Mouse (Mus musculus) hindbrain, embryonic 12.5 days (tissue): Measurements from ENCODE around the gene Lrrn1. TPM values are rescaled to one million over a fixed set of nuclear protein-coding genes. Genes with fewer than 3 reads are reported as not detected.

ENCODE experiments used
- ATAC-seq: fragments of 200-750 bp; cut with Nextera tagmentation; 2 replicates; pipeline ENCODE4 v1.8.0; 2017; ENCODE audit warnings: moderate TSS enrichment; ENCODE audit not compliant: low FRiP score
- H3K27ac ChIP-seq: fragments of 300-500 bp; sonication (generic); 2 replicates; pipeline ENCODE4 v1.5.1; 2016; ENCODE audit warnings: mild to moderate bottlenecking
- H3K27me3 ChIP-seq: fragments of 300-500 bp; sonication (generic); 2 replicates; pipeline ENCODE4 v1.6.1; 2016; ENCODE audit warnings: mild to moderate bottlenecking
- H3K36me3 ChIP-seq: fragments of 300-500 bp; sonication (generic); 2 replicates; pipeline ENCODE4 v1.6.1; 2016; ENCODE audit warnings: mild to moderate bottlenecking
- H3K4me1 ChIP-seq: fragments of 300-500 bp; sonication (generic); 2 replicates; pipeline ENCODE4 v1.6.1; 2016
- H3K4me2 ChIP-seq: fragments of 300-500 bp; sonication (generic); replicated peaks from 2 replicates; pipeline ENCODE4 v1.6.1; 2016; ENCODE audit warnings: mild to moderate bottlenecking
- H3K4me3 ChIP-seq: fragments of 300-500 bp; sonication (generic); 2 replicates; pipeline ENCODE4 v1.5.1; 2016; ENCODE audit warnings: mild to moderate bottlenecking
- H3K9ac ChIP-seq: fragments of 300-500 bp; sonication (generic); 2 replicates; pipeline ENCODE4 v1.6.1; 2016; ENCODE audit warnings: mild to moderate bottlenecking, moderate library complexity
- H3K9me3 ChIP-seq: fragments of 300-500 bp; sonication (generic); replicated peaks from 2 replicates; pipeline ENCODE4 v1.6.1; 2016; ENCODE audit warnings: mild to moderate bottlenecking
- WGBS: fragments of 180-500 bp; shearing (Covaris S2); methylation state at CpG from one replicate; pipeline ENCODE4 v1.1.7; 2016; 5-methylcytosine and 5-hydroxymethylcytosine counted together
- polyA plus RNA-seq: library from polyadenylated mRNA; unstranded; fragments of >200 nt; fragmentation: Nextera tagmentation; extraction: Ambion mirVana; gene quantifications from 2 replicates; pipeline ENCODE4 v1.2.1, GENCODE M21; 2016

Gene Lrrn1
- 128 and 135 TPM in 2 replicates for polyA plus RNA-seq

GRCm38 (mm10) chr6:107528877-107529864 is at the start of gene Lrrn1:
TSS of gene Lrrn1 (plus strand) at chr6:107529768.
- Histone ChIP-seq H3K27me3 (no peaks in the 10 kb centered on the region), H3K9ac (peak within 1 kb of the TSS; percentile 84), H3K27ac (peak within 1 kb of the TSS; percentile 93), H3K36me3 (no peaks in the 10 kb centered on the region), H3K4me3 (peak within 1 kb of the TSS; percentile 64), H3K4me2 (peak within 1 kb of the TSS; percentile 62), H3K4me1 (peaks cover 15% of the 10 kb centered on the region), H3K9me3 (no peaks in the 10 kb centered on the region)
- WGBS = 4% methylated on average over 29 of the region's 43 CpGs
- ATAC-seq = peak; percentile 95

- H3K27me3 ChIP-seq = no peaks in the 10 kb centered on the region
- no peaks in the 10 kb centered on the region for H3K36me3 ChIP-seq
- H3K4me3 ChIP-seq = no peak overlapping the region
- no peaks in the 10 kb centered on the region for H3K9me3 ChIP-seq
- H3K4me1 ChIP-seq = no peaks in the 10 kb centered on the region
- no peak overlapping the region for H3K27ac ChIP-seq
- no peak for ATAC-seq
- no peak overlapping the region for H3K4me2 ChIP-seq
- H3K9ac ChIP-seq = no peak overlapping the region
- 59% methylated on average over 1 of the region's 1 CpGs for WGBS
These were observed 35.1 kb upstream of the Lrrn1 start for GRCm38 (mm10) chr6:107494491-107494890.

GRCm38 (mm10) chr6:107495830-107496229 is 33.7 kb upstream of the Lrrn1 start:
- no peaks in the 10 kb centered on the region for H3K4me1 ChIP-seq
- ATAC-seq = no peak
- no peaks in the 10 kb centered on the region for H3K9me3 ChIP-seq
- no peak overlapping the region for H3K4me3 ChIP-seq
- WGBS = 22% methylated on average over 1 of the region's 1 CpGs
- H3K4me2 ChIP-seq = no peak overlapping the region
- H3K9ac ChIP-seq = no peak overlapping the region
- no peaks in the 10 kb centered on the region for H3K27me3 ChIP-seq
- H3K36me3 ChIP-seq = no peaks in the 10 kb centered on the region
- no peak overlapping the region for H3K27ac ChIP-seq

GRCm38 (mm10) chr6:107513716-107514115 is 15.9 kb upstream of the Lrrn1 start:
- Histone ChIP-seq H3K27me3 (no peaks in the 10 kb centered on the region), H3K4me3 (no peak overlapping the region), H3K9me3 (no peaks in the 10 kb centered on the region), H3K4me2 (no peak overlapping the region), H3K27ac (no peak overlapping the region), H3K4me1 (no peaks in the 10 kb centered on the region), H3K9ac (no peak overlapping the region), H3K36me3 (no peaks in the 10 kb centered on the region)
- no peak for ATAC-seq
- WGBS = 89% methylated on average over 4 of the region's 4 CpGs

- H3K36me3 ChIP-seq = no peaks in the 10 kb centered on the region
- H3K9me3 ChIP-seq = no peaks in the 10 kb centered on the region
- H3K4me1 ChIP-seq = no peaks in the 10 kb centered on the region
- no peak overlapping the region for H3K27ac ChIP-seq
- no peak overlapping the region for H3K9ac ChIP-seq
- WGBS = 91% methylated on average over 2 of the region's 2 CpGs
- H3K4me2 ChIP-seq = no peak overlapping the region
- no peak overlapping the region for H3K4me3 ChIP-seq
- H3K27me3 ChIP-seq = no peaks in the 10 kb centered on the region
- ATAC-seq = no peak
These were observed 5.6 kb upstream of the Lrrn1 start for GRCm38 (mm10) chr6:107523953-107524352.

- no peaks in the 10 kb centered on the region for H3K9me3 ChIP-seq
- H3K27me3 ChIP-seq = no peaks in the 10 kb centered on the region
- peak overlapping the region; percentile 84 for H3K9ac ChIP-seq
- peak overlapping the region; percentile 62 for H3K4me2 ChIP-seq
- peak overlapping the region; percentile 64 for H3K4me3 ChIP-seq
- H3K36me3 ChIP-seq = no peaks in the 10 kb centered on the region
- peaks cover 23% of the 10 kb centered on the region for H3K4me1 ChIP-seq
- H3K27ac ChIP-seq = peak overlapping the region; percentile 93
- WGBS = under 1% methylated on average over 34 of the region's 34 CpGs
- peak; percentile 78 for ATAC-seq
These were observed 403 bp downstream of the Lrrn1 start for GRCm38 (mm10) chr6:107529911-107530431.

GRCm38 (mm10) chr6:107530621-107531285 is 1.2 kb downstream of the Lrrn1 start:
- H3K4me1 ChIP-seq = peaks cover 27% of the 10 kb centered on the region
- H3K9ac ChIP-seq = peak overlapping the region; percentile 84
- H3K4me3 ChIP-seq = peak overlapping the region; percentile 64
- H3K36me3 ChIP-seq = no peaks in the 10 kb centered on the region
- under 1% methylated on average over 15 of the region's 15 CpGs for WGBS
- H3K27ac ChIP-seq = peak overlapping the region; percentile 93
- 0 out of 2 replicates have a peak, but pooled peaks have one; percentile 9 for ATAC-seq
- no peaks in the 10 kb centered on the region for H3K9me3 ChIP-seq
- H3K4me2 ChIP-seq = peak overlapping the region; percentile 62
- H3K27me3 ChIP-seq = no peaks in the 10 kb centered on the region

GRCm38 (mm10) chr6:107531526-107532080 is 2.0 kb downstream of the Lrrn1 start:
- 0 out of 2 replicates have a peak, but pooled peaks have one; percentile 12 for ATAC-seq
- peak overlapping the region; percentile 93 for H3K27ac ChIP-seq

GRCm38 (mm10) chr6:107534533-107534932 is 5.0 kb downstream of the Lrrn1 start:
- peaks cover 3% of the 10 kb centered on the region; the same call in 1 of the 2 replicates for H3K36me3 ChIP-seq
- no peaks in the 10 kb centered on the region for H3K27me3 ChIP-seq
- no peak overlapping the region for H3K9ac ChIP-seq
- H3K4me3 ChIP-seq = no peak overlapping the region
- 12% methylated on average over 1 of the region's 1 CpGs for WGBS
- no peak overlapping the region for H3K27ac ChIP-seq
- ATAC-seq = no peak
- H3K4me1 ChIP-seq = peaks cover 27% of the 10 kb centered on the region
- H3K9me3 ChIP-seq = no peaks in the 10 kb centered on the region
- H3K4me2 ChIP-seq = peak overlapping the region; percentile 25

More at GRCm38 (mm10) chr6:107531526-107532080, 2.0 kb downstream of the Lrrn1 start:
- peak overlapping the region; percentile 64 for H3K4me3 ChIP-seq
- H3K27me3 ChIP-seq = no peaks in the 10 kb centered on the region
- H3K4me1 ChIP-seq = peaks cover 27% of the 10 kb centered on the region
- peak overlapping the region; percentile 62 for H3K4me2 ChIP-seq
- H3K36me3 ChIP-seq = no peaks in the 10 kb centered on the region
- WGBS = 24% methylated on average over 8 of the region's 8 CpGs
- H3K9me3 ChIP-seq = no peaks in the 10 kb centered on the region
- peak overlapping the region; percentile 84 for H3K9ac ChIP-seq

- H3K9me3 ChIP-seq = no peaks in the 10 kb centered on the region
These were observed 7.1 kb downstream of the Lrrn1 start for GRCm38 (mm10) chr6:107536631-107537030.

GRCm38 (mm10) chr6:107541222-107541621 is 11.7 kb downstream of the Lrrn1 start:
- Histone ChIP-seq H3K36me3 (peaks cover 9% of the 10 kb centered on the region; the same call in 1 of the 2 replicates), H3K9ac (no peak overlapping the region)
- 89% methylated on average over 11 of the region's 11 CpGs for WGBS

More at GRCm38 (mm10) chr6:107536631-107537030, 7.1 kb downstream of the Lrrn1 start:
- peaks cover 3% of the 10 kb centered on the region; the same call in 1 of the 2 replicates for H3K36me3 ChIP-seq
- H3K9ac ChIP-seq = no peak overlapping the region
- no peak overlapping the region for H3K4me2 ChIP-seq
- peaks cover 27% of the 10 kb centered on the region for H3K4me1 ChIP-seq
- no peak overlapping the region for H3K27ac ChIP-seq
- 94% methylated on average over 4 of the region's 4 CpGs for WGBS
- H3K4me3 ChIP-seq = no peak overlapping the region
- no peak for ATAC-seq
- H3K27me3 ChIP-seq = no peaks in the 10 kb centered on the region

More at GRCm38 (mm10) chr6:107541222-107541621, 11.7 kb downstream of the Lrrn1 start:
- no peak overlapping the region for H3K27ac ChIP-seq
- H3K4me3 ChIP-seq = no peak overlapping the region
- no peaks in the 10 kb centered on the region for H3K9me3 ChIP-seq
- ATAC-seq = no peak
- no peaks in the 10 kb centered on the region for H3K27me3 ChIP-seq
- H3K4me1 ChIP-seq = no peaks in the 10 kb centered on the region; the same call in none of the 2 replicates
- H3K4me2 ChIP-seq = no peak overlapping the region
